Mouse (Mus musculus) cerebellum, postnatal 10 days (tissue): ENCODE results near the gene Gm10320.
A peak's percentile ranks its signal among the peaks of the same experiment; 100 is the strongest.

Source experiments
- DNase-seq, 2 experiments: peaks; one replicate each; pipeline ENCODE4 v3.0.0; 2021; ENCODE audit warnings: mixed read lengths in 2 of 2

The Gm10320 gene

GRCm38 (mm10) chr13:98491909-98492308, at the start of gene Gm10320:
Gm10320 (minus strand) TSS chr13:98492001.
- DNase-seq: no peak

DNA sequence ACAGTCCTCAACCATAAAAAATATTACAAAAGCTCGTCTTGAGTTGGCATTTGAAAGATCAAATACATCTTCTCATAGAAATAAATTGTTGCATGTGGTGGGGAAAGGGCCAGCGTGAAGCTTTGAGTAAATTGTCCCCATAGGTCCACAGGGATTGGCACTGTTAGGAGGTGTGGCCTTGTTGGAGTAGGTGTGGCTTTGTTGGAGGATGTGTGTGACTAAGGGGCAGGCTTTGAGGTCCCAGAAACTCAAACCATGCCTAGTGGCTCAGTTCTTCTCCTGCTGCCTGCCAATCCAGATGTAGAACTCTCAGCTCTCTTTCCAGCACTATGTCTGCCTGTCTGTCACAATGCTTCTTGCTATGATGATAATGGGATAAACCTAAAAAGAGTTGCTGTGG, 49.8 kb upstream of the Gm10320 start:
- DNase-seq: no peak

- no peak for DNase-seq
Observed at GRCm38 (mm10) chr13:98540206-98540605, 48.4 kb upstream of the Gm10320 start.

- no peak for DNase-seq
Observed at GRCm38 (mm10) chr13:98539311-98539710, 47.5 kb upstream of the Gm10320 start.

- peak; percentile 67 to 83 for DNase-seq
Observed at GRCm38 (mm10) chr13:98538587-98538986, 46.8 kb upstream of the Gm10320 start.

- DNase-seq: no peak
Observed at GRCm38 (mm10) chr13:98534913-98535262, 43.1 kb upstream of the Gm10320 start.

GRCm38 (mm10) chr13:98534190-98534912, 42.5 kb upstream of the Gm10320 start:
- peak; percentile 68 to 76 for DNase-seq

DNA sequence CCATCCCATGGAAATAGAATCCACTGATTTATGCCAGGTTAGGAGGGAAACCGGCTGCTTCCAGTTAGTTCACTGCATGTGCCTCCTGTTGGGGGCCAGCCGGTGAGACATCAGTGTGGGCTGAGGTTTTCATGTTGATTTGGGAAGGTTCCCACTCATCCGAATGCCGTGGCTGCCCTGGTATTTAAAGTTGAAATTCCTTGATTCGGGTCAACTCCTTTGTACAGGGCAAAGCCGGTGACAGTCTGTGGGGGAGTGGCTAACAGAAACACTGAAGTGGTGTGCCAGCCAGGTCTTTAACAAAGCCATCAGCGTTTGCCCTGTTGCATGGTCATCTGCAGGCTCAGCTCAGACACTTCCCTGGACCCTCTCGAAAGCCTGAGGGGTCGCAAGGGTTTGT, 41.6 kb upstream of the Gm10320 start:
- peak; percentile 45 to 47 for DNase-seq

- DNase-seq: no peak
Observed at GRCm38 (mm10) chr13:98532699-98533375, 41.0 kb upstream of the Gm10320 start.

DNA sequence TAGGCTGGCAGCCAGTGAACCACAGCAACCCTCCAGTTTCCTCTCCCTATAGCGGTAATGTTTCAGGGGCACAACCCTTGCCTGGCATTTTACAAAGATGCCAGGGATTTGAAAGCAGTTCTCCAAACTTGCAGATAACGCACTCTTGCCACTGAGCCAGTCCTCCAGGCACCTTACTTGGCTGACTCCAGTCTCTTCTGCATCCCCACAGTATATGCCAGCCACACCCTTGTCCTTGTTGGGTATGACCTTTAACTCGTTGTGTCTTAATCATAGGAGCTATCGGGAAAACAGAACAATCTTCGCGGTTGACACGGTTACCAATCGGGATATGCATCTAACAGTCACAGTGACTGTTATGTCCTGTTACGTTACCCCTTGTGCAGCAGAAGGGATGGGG, 40.2 kb upstream of the Gm10320 start:
- no peak for DNase-seq

DNA sequence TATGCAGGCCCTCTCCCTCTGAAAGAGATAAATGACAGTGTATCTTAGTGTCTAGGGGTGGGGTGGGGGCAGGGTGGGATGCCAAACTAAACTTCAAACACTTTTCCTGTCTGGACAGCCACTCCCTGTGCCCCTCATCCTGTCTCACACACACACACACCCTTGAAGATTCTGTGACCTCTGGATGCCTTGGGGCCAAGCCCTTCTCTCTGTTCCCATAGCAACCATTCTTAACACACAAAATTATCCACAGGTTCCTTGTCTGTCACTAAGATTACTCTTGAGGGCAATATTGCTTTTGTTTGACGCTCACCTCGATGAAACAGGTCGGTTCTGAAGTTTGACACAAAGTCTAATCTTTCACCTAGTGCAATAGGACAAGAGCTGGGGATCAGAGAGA, 39.5 kb upstream of the Gm10320 start:
- no peak for DNase-seq

DNA sequence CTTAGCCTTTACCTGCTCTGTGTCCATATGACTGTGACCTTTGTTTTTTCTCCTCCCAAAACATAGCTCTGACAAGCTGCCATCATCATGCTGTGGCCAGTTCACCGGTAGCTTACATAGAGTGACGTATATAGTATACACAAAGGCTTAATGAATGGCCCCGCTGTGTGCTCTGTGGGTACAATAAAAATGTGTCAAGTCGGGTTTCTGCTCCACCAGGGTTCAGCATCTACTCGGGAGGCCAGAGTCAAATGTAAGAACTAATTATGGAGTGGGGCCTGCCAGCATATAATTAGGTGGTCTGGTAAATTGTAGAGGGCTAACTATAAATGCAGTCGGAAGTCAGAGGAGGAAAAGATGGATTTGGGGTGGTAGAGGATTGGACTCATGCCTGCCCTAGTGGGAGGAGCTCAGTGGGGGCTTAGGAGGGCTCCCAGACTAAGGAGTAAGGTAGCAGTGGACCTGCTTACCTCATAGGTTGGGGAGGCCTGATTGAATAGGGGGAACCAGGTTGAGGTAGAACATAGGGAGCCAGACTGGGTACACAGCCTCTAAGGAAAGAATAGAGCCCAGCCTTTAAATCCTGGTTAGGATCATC, 32.0 kb upstream of the Gm10320 start:
- DNase-seq: no peak

GRCm38 (mm10) chr13:98518341-98518740, 26.5 kb upstream of the Gm10320 start:
- DNase-seq: no peak

GRCm38 (mm10) chr13:98517666-98518065, 25.9 kb upstream of the Gm10320 start:
- no peak for DNase-seq

- no peak for DNase-seq
Observed at GRCm38 (mm10) chr13:98516985-98517384, 25.2 kb upstream of the Gm10320 start.

GRCm38 (mm10) chr13:98512066-98512465, 20.3 kb upstream of the Gm10320 start:
- DNase-seq: no peak

- DNase-seq: no peak
Observed at GRCm38 (mm10) chr13:98507656-98508055, 15.9 kb upstream of the Gm10320 start.

DNA sequence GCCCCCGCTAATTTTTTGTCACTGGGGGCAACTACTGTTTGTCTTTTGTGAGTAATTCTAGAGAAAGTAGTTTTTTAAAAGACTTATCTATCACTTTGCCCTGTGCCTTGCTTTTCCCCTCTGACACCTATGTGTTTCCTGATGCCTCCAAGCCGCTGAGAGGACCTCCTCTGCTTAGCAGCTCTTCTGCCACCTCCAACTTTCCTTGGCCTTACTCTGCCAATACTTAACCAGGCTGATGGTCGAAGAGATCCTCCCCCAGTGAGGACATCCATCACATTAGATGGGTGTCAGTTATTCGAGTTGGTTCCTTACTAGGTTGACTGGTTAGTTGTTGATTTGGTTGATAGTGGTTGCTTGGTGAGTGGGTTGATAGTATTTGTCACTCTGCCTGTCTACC, 14.7 kb upstream of the Gm10320 start:
- no peak for DNase-seq

DNA sequence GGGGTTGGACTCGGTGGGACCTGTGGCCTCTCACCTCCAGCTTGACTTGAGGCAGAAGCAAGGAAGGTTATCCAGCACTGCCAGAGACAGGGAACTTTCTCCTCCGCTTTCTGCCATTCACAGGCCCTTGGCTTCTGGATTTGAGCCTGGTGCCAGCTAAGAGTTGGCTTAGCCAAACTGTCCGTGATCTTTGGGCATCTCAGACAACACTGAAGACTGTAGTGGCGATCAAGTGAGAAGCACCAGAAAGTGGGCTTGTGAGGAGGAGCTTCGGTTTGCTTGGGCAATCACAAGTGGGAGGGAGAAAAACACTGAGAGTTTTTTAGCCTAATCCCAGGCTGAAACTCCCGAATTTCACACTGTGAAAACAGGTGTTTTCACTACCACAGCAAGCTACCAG, 14.2 kb upstream of the Gm10320 start:
- DNase-seq: no peak

GRCm38 (mm10) chr13:98505489-98505857, 13.7 kb upstream of the Gm10320 start:
- no peak for DNase-seq

GRCm38 (mm10) chr13:98504661-98505488, 13.1 kb upstream of the Gm10320 start:
- DNase-seq: peak in 1 of 2 experiments; percentile 31

DNA sequence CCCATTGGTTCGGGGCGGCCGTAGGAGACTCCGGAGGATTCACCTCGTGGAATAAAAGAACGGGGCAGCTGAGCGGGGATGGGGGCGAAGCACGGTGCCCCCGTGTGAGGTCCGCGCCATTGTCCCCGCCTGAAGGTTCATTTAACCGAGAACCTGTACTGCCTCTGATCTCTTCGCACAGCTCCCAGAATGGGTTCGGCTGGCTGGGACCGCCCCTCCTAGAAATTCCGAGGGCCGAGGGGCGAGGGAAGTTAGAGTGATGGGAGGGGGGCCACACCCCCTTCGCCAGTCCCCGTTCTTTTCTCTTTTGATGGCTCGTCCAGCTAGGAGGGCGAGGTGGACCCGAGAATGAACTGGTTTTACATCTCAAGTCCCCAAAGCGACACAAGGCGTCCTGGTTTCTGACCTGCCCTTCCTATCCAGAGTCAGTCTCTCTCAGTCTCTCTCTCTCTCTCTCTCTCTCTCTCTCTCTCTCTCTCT, 12.4 kb upstream of the Gm10320 start:
- peak in 1 of 2 experiments; percentile 18 for DNase-seq

GRCm38 (mm10) chr13:98503601-98504000, 11.8 kb upstream of the Gm10320 start:
- DNase-seq: no peak
